Mouse (Mus musculus) limb, embryonic 14.5 days (tissue): ENCODE measurements around the gene Cobll1. TPM values are rescaled to one million over a fixed set of nuclear protein-coding genes. Genes with fewer than 3 reads are reported as not detected.

Experiments
- ATAC-seq: fragments of 200-750 bp; cut with Nextera tagmentation; 2 replicates; pipeline ENCODE4 v1.8.0; 2017; ENCODE audit warnings: low read depth, moderate number of reproducible peaks, moderate TSS enrichment; ENCODE audit not compliant: low FRiP score
- DNase-seq: peaks from one replicate; pipeline ENCODE4 v3.0.0-alpha.2; 2015; ENCODE audit warnings: low spot score
- H3K27ac ChIP-seq: fragments of 300-500 bp; sonication (generic); replicated peaks from 2 replicates; pipeline ENCODE4 v1.5.1; 2014; ENCODE audit warnings: low read depth, mild to moderate bottlenecking, low read length, moderate library complexity, mixed read lengths
- H3K27me3 ChIP-seq: fragments of 300-500 bp; sonication (generic); 2 replicates; pipeline ENCODE4 v1.6.1; 2014; ENCODE audit warnings: low read length, mixed read lengths; ENCODE audit not compliant: control insufficient read depth, insufficient read depth
- H3K36me3 ChIP-seq: fragments of 300-500 bp; sonication (generic); 2 replicates; pipeline ENCODE4 v1.6.1; 2014; ENCODE audit warnings: mild to moderate bottlenecking, low read length, moderate library complexity, mixed read lengths; ENCODE audit not compliant: control insufficient read depth, insufficient read depth
- H3K4me1 ChIP-seq: fragments of 300-500 bp; sonication (generic); 2 replicates; pipeline ENCODE4 v1.6.1; 2014; ENCODE audit warnings: antibody characterized with exemption, low read length, mixed read lengths; ENCODE audit not compliant: control insufficient read depth, insufficient read depth
- H3K4me2 ChIP-seq: fragments of 300-500 bp; sonication (generic); replicated peaks from 2 replicates; pipeline ENCODE4 v1.6.1; 2014; ENCODE audit warnings: low read depth, mild to moderate bottlenecking, low read length, moderate library complexity; ENCODE audit not compliant: severe bottlenecking
- H3K4me3 ChIP-seq: fragments of 300-500 bp; sonication (generic); replicated peaks from 2 replicates; pipeline ENCODE4 v1.5.1; 2014; ENCODE audit warnings: low read length
- H3K9ac ChIP-seq: fragments of 300-500 bp; sonication (generic); 2 replicates; pipeline ENCODE4 v1.6.1; 2014; ENCODE audit warnings: mild to moderate bottlenecking, low read depth, low read length, moderate library complexity; ENCODE audit not compliant: severe bottlenecking
- H3K9me3 ChIP-seq: fragments of 300-500 bp; sonication (generic); 2 replicates; pipeline ENCODE4 v1.6.1; 2016; ENCODE audit warnings: low read length; ENCODE audit not compliant: control insufficient read depth
- POLR2A ChIP-seq: fragments of 200-500 bp; IDR thresholded peaks from 2 replicates; pipeline ENCODE4 v1.8.0; 2012; ENCODE audit warnings: inconsistent platforms, mild to moderate bottlenecking, moderate library complexity, borderline replicate concordance; ENCODE audit not compliant: insufficient read depth, insufficient read length; ENCODE audit errors: extremely low read depth
- WGBS: fragments of 180-500 bp; shearing (Covaris S2); extraction: QIAGEN DNeasy Blood & Tissue Kit; methylation state at CpG from one replicate; pipeline ENCODE4 v1.1.7; 2014; 5-methylcytosine and 5-hydroxymethylcytosine counted together
- polyA plus RNA-seq, 2 experiments: library from polyadenylated mRNA; depleted of rRNA in 1 of 2; stranded (reverse) in 1 of 2; unstranded in 1 of 2; fragments of >200 nt; fragmentation: Nextera tagmentation in 1 of 2; extraction: Ambion mirVana in 1 of 2; gene quantifications; 2 replicates each; pipeline versions ENCODE4 v1.2.1 to v1.2.3; 2012 to 2014

The Cobll1 gene
- polyA plus RNA-seq, 2 experiments: 3.1 to 5.1 TPM

DNA sequence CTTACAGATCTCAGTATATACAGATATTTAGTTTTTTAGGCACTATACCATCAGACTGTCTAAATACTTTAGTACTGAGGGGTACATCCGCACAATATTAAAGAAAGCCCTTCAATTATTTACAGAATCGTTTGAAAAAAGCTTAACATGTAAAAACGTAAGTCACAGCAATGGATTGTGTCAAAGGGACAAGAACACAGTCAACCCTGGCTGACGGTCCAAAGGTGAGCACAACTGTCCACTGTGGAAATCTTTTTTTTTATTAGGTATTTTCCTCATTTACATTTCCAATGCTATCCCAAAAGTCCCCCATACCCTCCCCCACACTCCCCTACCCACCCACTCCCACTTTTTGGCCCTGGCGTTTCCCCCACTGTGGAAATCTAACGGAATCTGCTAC lies 67.1 kb downstream of the Cobll1 start:
- Histone ChIP-seq H3K4me2 (no peak overlapping the region), H3K27me3 (no peaks in the 10 kb centered on the region), H3K9me3 (no peaks in the 10 kb centered on the region), H3K27ac (no peak overlapping the region), H3K4me3 (no peak overlapping the region), H3K9ac (no peak overlapping the region), H3K4me1 (peaks cover 13% of the 10 kb centered on the region), H3K36me3 (no peaks in the 10 kb centered on the region)
- TF ChIP-seq POLR2A: no peak
- ATAC-seq: no peak
- DNase-seq: no peak
- 89% methylated on average over 6 of the region's 6 CpGs for WGBS

DNA sequence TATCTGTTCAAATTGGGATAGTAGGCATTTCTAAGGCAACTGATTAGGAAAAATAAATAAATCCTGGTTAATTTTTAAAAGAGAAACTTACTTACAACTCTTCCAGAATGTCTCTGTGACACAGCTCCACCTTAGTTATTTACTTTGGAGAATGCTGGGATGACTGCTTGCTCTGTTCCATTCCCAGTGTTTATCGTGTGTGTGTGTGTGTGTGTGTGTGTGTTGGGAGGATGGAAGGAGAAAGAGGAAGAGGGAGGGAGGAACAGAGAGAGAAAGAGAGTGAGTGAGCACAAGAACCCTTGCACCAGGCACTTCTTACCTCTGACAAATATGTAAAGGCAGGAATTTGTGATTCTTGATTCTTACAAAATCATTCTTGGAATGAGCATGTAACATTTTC lies 67.7 kb downstream of the Cobll1 start:
- H3K4me1 ChIP-seq: peaks cover 12% of the 10 kb centered on the region
- H3K27me3 ChIP-seq: no peaks in the 10 kb centered on the region
- DNase-seq: no peak
- 80% methylated on average over 1 of the region's 1 CpGs for WGBS
- H3K4me2 ChIP-seq: no peak overlapping the region
- no peak overlapping the region for H3K4me3 ChIP-seq
- no peak overlapping the region for H3K9ac ChIP-seq
- H3K9me3 ChIP-seq: no peaks in the 10 kb centered on the region
- no peak for TF ChIP-seq POLR2A
- H3K27ac ChIP-seq: no peak overlapping the region
- no peaks in the 10 kb centered on the region for H3K36me3 ChIP-seq
- ATAC-seq: no peak

DNA sequence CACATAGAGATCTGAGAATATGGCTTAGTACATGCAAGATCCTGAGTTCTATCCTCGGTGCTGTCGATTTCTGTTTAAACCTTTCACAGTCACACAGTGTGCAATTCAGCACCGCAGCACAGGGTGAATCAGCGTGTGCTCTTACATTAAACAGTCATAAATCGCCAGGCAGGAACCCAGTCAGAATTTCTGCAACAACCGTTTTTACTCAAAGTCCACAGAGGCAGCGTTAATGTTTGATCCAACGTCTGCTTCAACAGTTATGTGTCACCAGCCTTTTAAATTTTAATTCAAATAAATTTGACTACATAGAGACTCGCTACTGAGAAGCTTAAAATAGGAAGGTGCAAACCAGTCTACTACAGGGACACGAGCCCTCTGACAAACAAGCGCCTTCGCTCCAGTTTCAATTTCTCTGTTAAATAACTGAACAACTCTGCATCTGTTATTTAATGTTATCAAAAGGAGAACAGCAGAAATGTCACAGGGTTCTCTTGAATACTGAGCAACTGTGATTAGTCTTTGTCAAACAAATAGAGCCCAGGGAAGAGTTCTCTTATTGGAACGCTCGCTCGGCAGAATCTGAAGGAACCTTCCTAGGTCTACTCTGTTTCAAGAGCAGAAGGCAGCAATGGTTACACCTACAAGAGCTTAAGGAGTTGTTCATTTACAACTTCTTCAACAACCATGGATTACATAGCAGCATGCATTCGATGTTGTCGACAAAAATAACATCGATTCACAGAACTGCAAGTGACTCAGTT lies 68.3 kb downstream of the Cobll1 start:
- ATAC-seq (no peak), DNase-seq (no peak)
- 73% methylated on average over 18 of the region's 18 CpGs for WGBS

DNA sequence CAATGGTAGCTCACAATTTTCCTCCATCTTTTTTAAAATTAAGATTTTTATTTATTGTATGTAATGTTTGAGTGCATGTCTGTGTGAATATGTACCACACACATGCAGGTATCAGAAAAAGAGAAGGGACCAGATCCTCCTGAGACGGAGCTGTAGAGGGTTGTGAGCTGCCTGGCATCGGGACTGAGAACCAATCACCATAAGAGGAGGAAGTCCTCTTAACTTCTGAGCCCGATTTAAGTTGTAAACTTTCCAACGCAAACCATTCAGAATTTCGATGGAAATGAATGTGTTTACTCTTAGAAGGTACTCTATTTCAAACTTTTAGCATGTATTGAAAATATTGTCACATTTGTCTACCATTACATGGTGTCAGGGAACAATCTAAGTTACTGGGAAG lies 68.9 kb downstream of the Cobll1 start:
- H3K27ac ChIP-seq: no peak overlapping the region
- no peaks in the 10 kb centered on the region for H3K36me3 ChIP-seq
- no peaks in the 10 kb centered on the region for H3K27me3 ChIP-seq
- ATAC-seq: no peak
- peaks cover under 1% of the 10 kb centered on the region; the same call in 1 of the 2 replicates for H3K4me1 ChIP-seq
- TF ChIP-seq POLR2A: no peak
- no peak overlapping the region for H3K4me3 ChIP-seq
- no peak for DNase-seq
- 89% methylated on average over 5 of the region's 5 CpGs for WGBS
- H3K9me3 ChIP-seq: no peaks in the 10 kb centered on the region
- H3K4me2 ChIP-seq: no peak overlapping the region
- no peak overlapping the region for H3K9ac ChIP-seq

More for the DNA sequence above, 68.3 kb downstream of the Cobll1 start:
- H3K4me1 ChIP-seq: peaks cover 6% of the 10 kb centered on the region; the same call in 1 of the 2 replicates
- no peak overlapping the region for H3K4me2 ChIP-seq
- H3K36me3 ChIP-seq: no peaks in the 10 kb centered on the region
- H3K27ac ChIP-seq: no peak overlapping the region
- no peak overlapping the region for H3K4me3 ChIP-seq
- H3K9ac ChIP-seq: no peak overlapping the region
- H3K27me3 ChIP-seq: no peaks in the 10 kb centered on the region
- no peaks in the 10 kb centered on the region for H3K9me3 ChIP-seq
- TF ChIP-seq POLR2A: no peak

DNA sequence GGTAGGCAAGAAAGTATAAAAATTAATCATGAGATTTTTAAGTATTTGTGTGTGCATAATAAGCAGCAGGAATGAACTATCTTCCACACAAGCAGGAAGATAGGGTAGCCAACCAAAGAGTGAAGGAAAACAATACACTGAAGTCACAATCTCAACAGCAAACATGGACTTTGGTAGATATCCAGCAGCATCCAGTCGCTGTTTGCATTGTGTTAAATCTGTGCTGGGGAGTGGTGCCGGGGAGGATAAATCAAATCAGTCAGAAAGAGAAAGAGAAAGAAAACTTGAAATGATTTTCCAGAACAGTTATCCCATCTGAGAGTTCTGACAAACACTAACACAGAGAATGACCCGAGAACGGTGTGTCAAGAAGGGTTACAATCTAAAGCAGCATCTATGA lies 75.2 kb downstream of the Cobll1 start:
- no peak overlapping the region for H3K27ac ChIP-seq
- no peak overlapping the region for H3K4me3 ChIP-seq
- H3K27me3 ChIP-seq: no peaks in the 10 kb centered on the region
- WGBS: 89% methylated on average over 4 of the region's 4 CpGs
- DNase-seq: no peak
- no peak overlapping the region for H3K9ac ChIP-seq
- H3K9me3 ChIP-seq: no peaks in the 10 kb centered on the region
- TF ChIP-seq POLR2A: no peak
- no peaks in the 10 kb centered on the region for H3K4me1 ChIP-seq
- H3K4me2 ChIP-seq: no peak overlapping the region
- ATAC-seq: no peak
- H3K36me3 ChIP-seq: no peaks in the 10 kb centered on the region
